20 mouse cellular contexts compared by ENCODE assay signal in the genomic region with DNA sequence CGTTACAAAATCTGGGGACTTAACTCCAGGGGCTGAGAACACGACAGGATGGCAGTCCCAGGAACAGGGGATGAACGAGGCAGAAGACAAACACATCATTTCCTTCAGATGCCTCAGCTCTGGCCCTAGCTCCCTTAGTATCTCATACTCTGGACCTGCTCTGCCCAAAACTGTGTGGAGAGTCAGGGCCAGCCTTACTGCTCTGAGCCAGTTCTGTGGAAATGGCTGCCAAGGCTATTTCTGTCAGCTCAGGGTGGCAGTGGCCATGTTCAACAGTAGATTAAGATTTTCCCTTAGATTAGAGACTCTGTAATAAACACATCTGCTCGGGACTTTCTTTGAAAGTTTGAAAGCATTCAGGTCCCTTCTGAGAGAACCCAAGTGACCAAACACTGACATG. TPM values are rescaled to one million over a fixed set of nuclear protein-coding genes. Genes with fewer than 3 reads are reported as not detected.
DNase-seq lines count a peak whose midpoint lies in the region; ATAC-seq lines count a peak whose summit lies in the region.
"Had no signal": no experiment of that assay in that cellular context is flagged by ENCODE, and none has a peak within 500 bp of the region (broad histone marks: within the 10 kb centered on the region; RNA-seq: fewer than 3 reads in every experiment).

No protein-coding gene starts in this region.

- no peak overlapping the region for H3K27ac ChIP-seq in midbrain, embryonic 11.5 days (ENCODE audit: low read depth, low read length)
- no peak overlapping the region for H3K27ac ChIP-seq in midbrain, embryonic 16.5 days (ENCODE audit: low read length)
- H3K27ac ChIP-seq in brown adipose tissue, adult 24 weeks (replicated peaks; ENCODE audit: low read depth, low read length) = peak overlapping the region; percentile 23; the same call in 1 of the 2 replicates
- H3K27ac ChIP-seq: embryonic facial prominence, embryonic 13.5 days; forebrain, embryonic 13.5 days; heart, adult 2 months; hindbrain, embryonic 13.5 days; hindbrain, postnatal 0 days had no signal

- no peak overlapping the region for H3K9ac ChIP-seq in midbrain, embryonic 11.5 days (ENCODE audit: low read length)
- H3K9ac ChIP-seq in midbrain, embryonic 16.5 days (ENCODE audit: low read depth, low read length) = no peak overlapping the region
- H3K9ac ChIP-seq: embryonic facial prominence, embryonic 13.5 days; forebrain, embryonic 13.5 days; forebrain, postnatal 0 days; heart, embryonic 12.5 days; hindbrain, embryonic 13.5 days had no signal

- DNase-seq in adrenal gland, postnatal 10 days = peak; percentile 38
- no peak for DNase-seq in adrenal gland, postnatal 4 days (ENCODE audit: low spot score in 2 of 2)
- DNase-seq in midbrain, embryonic 11.5 days (ENCODE audit: low spot score, missing footprints) = peak; percentile 33
- DNase-seq in lung, postnatal 36 days = no peak
- no peak for DNase-seq in embryo, embryonic 10.5 days (ENCODE audit: low spot score)
- DNase-seq: adrenal gland, adult 8-10 months; cerebellum, adult 11 months; cerebellum, adult 8-10 months; forebrain, postnatal 0 days; gastrocnemius, postnatal 14 days; heart, adult 2 months had no signal

- H3K36me3 ChIP-seq in midbrain, embryonic 11.5 days (ENCODE audit: control insufficient read depth, insufficient read depth, low read length) = no peaks in the 10 kb centered on the region
- H3K36me3 ChIP-seq in midbrain, embryonic 16.5 days (ENCODE audit: control insufficient read depth, insufficient read depth, low read length) = no peaks in the 10 kb centered on the region

- 78% methylated on average over 4 of the region's 4 CpGs for WGBS in midbrain, embryonic 11.5 days
- 82% methylated on average over 4 of the region's 4 CpGs for WGBS in midbrain, embryonic 16.5 days

- H3K4me2 ChIP-seq in midbrain, embryonic 11.5 days = no peak overlapping the region
- H3K4me2 ChIP-seq in midbrain, embryonic 16.5 days (ENCODE audit: low read length) = no peak overlapping the region
- H3K4me2 ChIP-seq: embryonic facial prominence, embryonic 13.5 days; forebrain, embryonic 13.5 days; heart, embryonic 12.5 days; hindbrain, embryonic 13.5 days had no signal

- H3K9me3 ChIP-seq in midbrain, embryonic 11.5 days (ENCODE audit: control insufficient read depth, low read length) = no peaks in the 10 kb centered on the region
- no peaks in the 10 kb centered on the region for H3K9me3 ChIP-seq in midbrain, embryonic 16.5 days (replicated peaks; ENCODE audit: control insufficient read depth, low read length, poor library complexity, severe bottlenecking)
- H3K9me3 ChIP-seq: embryonic facial prominence, embryonic 13.5 days; forebrain, embryonic 13.5 days; heart, embryonic 12.5 days; hindbrain, embryonic 13.5 days had no signal

- ATAC-seq in midbrain, embryonic 11.5 days (ENCODE audit: low FRiP score) = no peak
- no peak for ATAC-seq in midbrain, embryonic 16.5 days
- ATAC-seq: forebrain, embryonic 13.5 days; forebrain, postnatal 0 days; hindbrain, postnatal 0 days had no signal

- no peaks in the 10 kb centered on the region for H3K27me3 ChIP-seq in midbrain, embryonic 11.5 days (ENCODE audit: control insufficient read depth, insufficient read depth, low read length)
- H3K27me3 ChIP-seq in midbrain, embryonic 16.5 days (ENCODE audit: control insufficient read depth, insufficient read depth, low read depth, low read length) = no peaks in the 10 kb centered on the region
- H3K27me3 ChIP-seq: embryonic facial prominence, embryonic 13.5 days; forebrain, embryonic 13.5 days; heart, embryonic 12.5 days; hindbrain, embryonic 13.5 days had no signal

- no peak overlapping the region for H3K4me3 ChIP-seq in midbrain, embryonic 11.5 days (ENCODE audit: low read depth, low read length)
- H3K4me3 ChIP-seq in midbrain, embryonic 16.5 days (ENCODE audit: low read depth, low read length) = no peak overlapping the region
- no peak overlapping the region for H3K4me3 ChIP-seq in brown adipose tissue, adult 24 weeks (ENCODE audit: insufficient read depth, low read depth, low read length)
- H3K4me3 ChIP-seq: embryonic facial prominence, embryonic 13.5 days; forebrain, embryonic 13.5 days; heart, adult 2 months; heart, embryonic 12.5 days; hindbrain, embryonic 13.5 days had no signal

- no peaks in the 10 kb centered on the region for H3K4me1 ChIP-seq in midbrain, embryonic 11.5 days (ENCODE audit: control insufficient read depth, insufficient read depth, low read length)
- H3K4me1 ChIP-seq in midbrain, embryonic 16.5 days (ENCODE audit: control insufficient read depth, insufficient read depth, low read length) = no peaks in the 10 kb centered on the region
- peaks cover 18% of the 10 kb centered on the region for H3K4me1 ChIP-seq in brown adipose tissue, adult 24 weeks (ENCODE audit: control insufficient read depth, insufficient read depth, insufficient read length, low read length)

RNA-seq across cellular contexts. Expression of a gene that starts 22.2 kb away (rescaled TPM):
- total RNA-seq in adrenal gland, postnatal 10 days (2021) = under 1 TPM; 0.12 to 0.27 TPM
- total RNA-seq in adrenal gland, postnatal 4 days (2021) = under 1 TPM; 0.08 to 0.25 TPM
- not detected in 2 replicates for polyA plus RNA-seq in midbrain, embryonic 11.5 days (2014; fragmentation: Nextera tagmentation; extraction: Ambion mirVana)
- polyA plus RNA-seq in midbrain, embryonic 16.5 days (2015; fragmentation: Nextera tagmentation; extraction: Ambion mirVana) = not detected in 2 replicates
- polyA plus RNA-seq in brown adipose tissue, adult 24 weeks (2012; ENCODE audit: insufficient read depth, insufficient read length, missing spikeins) = not detected in 2 replicates
- total RNA-seq: common myeloid progenitor, adult 5-6 weeks; MEL had no signal
- polyA plus RNA-seq: hindbrain, embryonic 13.5 days had no signal

RNA-seq across cellular contexts. Expression of a gene that starts 58.5 kb away (rescaled TPM):
- total RNA-seq in adrenal gland, postnatal 10 days (2021) = 10 to 100 TPM; 35.7 to 35.8 TPM
- total RNA-seq in adrenal gland, postnatal 4 days (2021) = 10 to 100 TPM; 49.4 to 49.5 TPM
- polyA plus RNA-seq in midbrain, embryonic 11.5 days (2014; fragmentation: Nextera tagmentation; extraction: Ambion mirVana) = 2.3 and 2.6 TPM in 2 replicates
- polyA plus RNA-seq in midbrain, embryonic 16.5 days (2015; fragmentation: Nextera tagmentation; extraction: Ambion mirVana) = 2.6 and 2.9 TPM in 2 replicates
- 3.8 and 7.5 TPM in 2 replicates for polyA plus RNA-seq in brown adipose tissue, adult 24 weeks (2012; ENCODE audit: insufficient read depth, insufficient read length, missing spikeins)
- total RNA-seq: common myeloid progenitor, adult 5-6 weeks; MEL had no signal

Comparison
In these comparisons a context has a peak if more than half of its experiments do, and no peak if none do; other contexts are left out.
1. DNase-seq: peak in adrenal gland, postnatal 10 days (single experiment) and midbrain, embryonic 11.5 days (single experiment); none in adrenal gland, postnatal 4 days (0 of 2), lung, postnatal 36 days (single experiment) and embryo, embryonic 10.5 days (single experiment).